Mouse (Mus musculus) T-cell, adult 2 months (primary cell): ENCODE data around the gene Bri3.

Experiments used
- DNase-seq: peaks from one replicate; pipeline ENCODE4 v3.0.0; 2022; ENCODE audit warnings: low spot score

The Bri3 gene

DNA sequence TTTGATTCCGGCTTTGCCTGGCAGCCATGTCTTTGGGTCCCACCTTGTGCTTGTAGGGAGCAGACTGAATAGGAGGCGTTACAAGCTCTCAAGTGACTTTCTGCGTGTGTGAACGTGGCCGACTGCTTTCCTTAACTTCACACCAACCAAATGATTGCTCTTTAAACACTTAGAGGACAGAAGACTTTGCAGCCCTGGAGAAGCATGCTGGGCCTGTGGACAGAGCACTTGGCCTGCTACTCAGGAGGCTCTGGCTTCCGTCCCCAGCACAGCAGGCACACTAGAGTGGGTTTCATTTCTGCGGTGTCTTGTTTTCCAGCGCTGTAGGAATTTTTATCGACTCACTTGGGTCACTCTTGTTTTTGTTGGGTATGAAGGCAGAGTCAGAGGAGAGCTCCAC is 18.8 kb downstream of the Bri3 start:
- DNase-seq = no peak

DNA sequence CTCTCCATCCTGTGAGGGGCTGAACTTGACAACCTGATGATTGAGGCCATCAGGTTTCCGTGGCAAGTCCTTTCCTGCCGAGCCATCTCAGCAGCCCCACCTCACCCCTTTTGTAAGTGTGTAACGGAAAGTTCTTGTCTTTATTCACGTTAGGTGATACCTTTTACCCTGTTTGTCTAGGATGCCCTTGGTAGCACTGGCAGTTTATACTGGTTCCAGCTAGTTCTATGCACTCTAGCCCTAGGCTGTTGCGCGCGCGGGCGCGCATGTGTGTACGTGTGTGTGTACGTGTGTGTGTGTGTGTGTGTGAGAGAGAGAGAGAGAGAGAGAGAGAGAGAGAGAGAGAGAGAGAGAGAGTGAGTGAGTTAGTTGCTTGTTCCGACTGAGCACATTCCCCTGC is 19.3 kb downstream of the Bri3 start:
- no peak for DNase-seq

DNA sequence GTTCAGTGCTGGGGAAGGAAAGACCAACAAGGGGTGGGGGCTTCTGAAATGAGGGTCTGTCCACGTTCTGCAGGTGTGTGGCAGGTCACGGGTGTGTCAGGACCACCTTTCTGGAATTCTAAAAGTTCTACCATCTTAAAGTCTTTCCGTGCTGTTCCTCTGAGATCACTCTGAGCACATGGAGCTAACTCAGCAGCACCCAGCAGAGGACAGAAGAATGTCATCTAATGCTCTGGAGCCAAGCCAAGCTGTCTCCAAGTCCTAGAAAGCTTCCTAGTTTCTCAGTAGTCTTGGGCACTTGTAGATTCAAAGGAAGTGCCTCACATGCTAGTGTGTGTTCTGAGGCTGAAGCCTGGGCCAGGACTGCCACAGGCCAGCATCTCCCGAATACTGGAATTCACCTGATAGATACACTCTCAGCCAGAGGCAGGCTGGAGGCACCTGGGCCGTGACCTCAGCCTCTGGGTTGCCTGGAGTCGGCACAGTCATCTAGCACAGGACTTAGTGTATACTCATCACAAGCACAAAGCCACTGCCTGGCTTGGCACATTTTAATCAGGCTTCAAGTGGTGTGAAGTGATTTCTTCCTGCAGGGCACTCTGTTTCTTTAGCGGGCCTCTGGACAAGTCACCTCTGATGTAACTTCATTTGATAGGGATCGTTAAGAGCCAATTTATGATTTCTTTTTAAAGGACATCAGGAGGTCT is 23.5 kb downstream of the Bri3 start:
- no peak for DNase-seq

DNA sequence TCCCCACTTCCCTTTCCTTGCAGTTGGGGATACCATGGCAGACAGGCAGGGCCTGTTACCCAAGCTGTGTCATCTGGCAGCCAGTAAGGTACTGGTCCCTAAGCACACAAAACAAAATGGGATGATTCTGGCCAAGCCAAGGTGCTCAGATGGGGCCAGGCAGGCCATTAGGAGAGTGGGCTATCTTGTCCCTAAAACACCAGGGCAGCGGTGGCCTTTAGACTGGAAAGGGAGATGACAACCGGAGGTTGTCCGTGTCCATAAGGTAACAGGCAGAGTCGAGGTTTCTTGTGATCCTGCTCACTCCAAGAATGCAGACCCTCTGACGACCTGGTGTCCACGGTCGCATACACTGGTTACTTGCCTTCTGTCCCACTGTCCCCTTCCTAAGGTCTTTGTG is 25.7 kb downstream of the Bri3 start:
- no peak for DNase-seq

DNA sequence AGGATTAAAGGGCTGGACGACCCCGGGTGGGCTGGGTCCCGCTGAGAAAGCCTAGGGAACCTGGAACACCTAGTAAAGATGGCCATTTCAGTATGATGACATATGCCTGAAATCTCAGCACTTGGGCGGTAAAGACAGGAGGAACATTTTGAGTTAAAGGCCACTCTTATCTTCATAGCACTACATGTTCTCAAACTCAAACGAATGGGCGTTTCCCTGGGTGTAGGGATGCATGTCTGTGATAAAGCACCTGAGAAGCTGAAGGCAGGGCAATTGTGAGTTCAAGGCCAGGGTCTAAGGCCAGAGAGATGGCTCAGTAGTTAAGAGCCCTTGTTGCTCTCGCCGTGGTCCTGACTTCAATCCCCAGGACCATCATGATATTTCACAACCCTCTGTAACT is 26.2 kb downstream of the Bri3 start:
- DNase-seq = no peak

DNA sequence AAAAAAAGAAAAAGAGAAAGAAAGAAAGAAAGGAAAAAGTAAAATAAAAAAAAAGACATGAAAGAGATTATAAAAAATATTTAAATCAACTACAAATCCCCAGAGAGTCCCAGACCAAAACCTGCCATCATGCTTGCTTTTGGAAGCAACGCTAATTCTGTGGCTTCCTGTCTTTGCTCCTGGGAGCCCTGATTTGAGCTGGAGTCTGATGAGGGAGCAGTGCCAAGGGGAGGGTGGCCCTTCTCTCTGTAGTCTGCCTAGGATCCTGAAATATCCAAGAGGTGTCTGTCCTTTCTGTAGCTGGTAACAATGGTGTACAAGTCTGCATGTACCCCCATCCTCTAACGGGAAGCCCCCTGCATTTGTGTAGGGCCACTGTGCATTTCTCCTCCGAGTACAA is 26.9 kb downstream of the Bri3 start:
- DNase-seq = no peak

DNA sequence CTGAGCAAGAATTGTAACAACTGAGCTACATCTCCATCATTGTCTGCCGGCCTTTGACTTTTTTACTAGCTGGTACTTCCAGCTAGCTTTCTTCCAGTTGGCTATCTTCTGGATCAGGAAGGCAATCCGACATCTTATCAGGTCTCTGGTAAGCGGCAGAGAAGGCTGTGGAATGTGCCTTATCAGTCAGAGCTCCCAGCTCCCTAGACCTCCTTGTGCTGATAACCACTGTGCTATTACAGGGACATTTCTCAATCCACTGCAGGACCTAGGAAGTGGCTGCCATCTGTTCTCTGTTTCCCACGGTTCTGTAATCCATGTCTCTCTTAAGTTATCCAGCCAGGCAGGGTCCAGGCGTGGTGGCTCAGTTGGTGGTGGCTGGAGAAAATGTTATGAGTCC is 27.5 kb downstream of the Bri3 start:
- DNase-seq = no peak

DNA sequence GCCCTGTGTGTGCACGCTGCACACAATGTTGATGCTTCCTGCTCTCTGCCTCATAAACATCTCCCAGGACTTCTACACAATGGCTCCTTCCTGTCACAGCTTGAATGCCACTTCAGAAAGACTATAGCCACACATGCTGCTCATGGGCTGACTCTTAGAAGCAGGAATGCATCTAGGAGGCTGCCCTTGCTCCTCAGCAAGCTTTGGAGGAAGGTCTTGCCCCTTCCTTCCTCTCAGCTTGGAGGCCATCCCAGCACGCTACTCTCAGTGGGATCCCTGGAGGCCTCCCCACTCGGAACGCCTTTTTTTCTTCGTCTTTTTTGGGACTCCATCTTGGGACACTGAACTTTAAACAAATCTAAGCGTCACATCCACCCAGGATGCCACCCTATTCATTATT is 30.7 kb downstream of the Bri3 start:
- DNase-seq = no peak

DNA sequence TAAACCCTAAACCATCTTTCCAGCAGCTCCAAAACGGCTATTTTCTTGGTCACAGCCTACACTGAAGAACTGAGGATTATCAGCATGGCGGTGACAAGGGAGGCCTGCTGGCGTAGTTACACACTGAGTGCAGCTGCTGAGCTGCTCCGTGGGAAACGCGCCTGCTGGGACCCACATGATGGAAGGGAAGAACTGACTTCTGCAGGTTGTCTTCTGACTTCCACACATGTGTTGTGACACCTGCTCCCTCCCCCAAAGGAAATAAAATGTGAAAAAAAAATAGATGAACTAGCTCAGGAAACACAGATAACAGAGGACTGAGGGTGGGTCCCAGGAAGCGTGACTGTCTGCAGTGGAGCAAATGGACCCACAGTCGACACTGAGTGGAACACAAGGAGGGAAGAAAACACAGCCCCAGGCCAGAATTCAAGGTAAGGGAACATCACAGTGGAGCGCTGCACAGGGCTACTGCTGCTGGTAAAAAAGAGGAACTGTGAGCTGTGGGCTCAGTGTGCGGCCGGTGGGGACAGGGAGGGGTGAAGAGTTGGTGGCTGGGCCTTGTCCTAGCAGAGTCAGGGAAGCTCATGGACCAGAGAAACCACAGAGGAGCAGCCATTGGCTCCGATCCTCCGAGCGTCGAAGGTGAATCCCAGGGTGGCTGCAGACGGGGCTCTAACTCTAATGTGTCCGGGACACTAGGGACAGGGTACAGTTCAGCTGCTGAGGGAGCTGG is 32.8 kb downstream of the Bri3 start:
- DNase-seq = no peak

DNA sequence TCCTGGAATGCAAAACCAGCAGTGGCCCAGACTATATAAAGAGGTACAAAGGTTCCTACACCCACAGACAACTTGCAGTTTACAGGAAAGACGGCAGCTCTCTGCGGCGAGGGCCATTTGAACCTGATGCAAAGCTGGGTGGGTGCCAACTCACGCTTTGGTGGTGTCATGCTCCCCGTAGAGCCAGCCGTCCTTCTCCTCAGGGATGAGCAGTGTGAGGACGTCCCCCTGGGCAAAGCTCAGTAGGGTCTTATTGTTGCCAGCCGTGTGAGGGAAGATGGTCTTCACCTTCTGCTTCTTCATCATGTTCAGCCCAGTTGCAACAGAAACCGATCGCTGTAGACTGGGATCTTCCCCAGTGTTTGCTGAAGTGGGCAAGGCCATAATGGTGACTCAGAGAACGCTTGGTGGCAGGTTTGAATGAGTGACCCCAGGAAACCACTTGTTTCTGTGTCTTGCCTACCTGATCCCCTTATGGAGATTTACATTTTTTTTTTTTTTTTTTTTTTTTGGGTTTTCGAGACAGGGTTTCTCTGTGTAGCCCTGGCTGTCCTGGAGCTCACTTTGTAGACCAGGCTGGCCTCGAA is 34.2 kb downstream of the Bri3 start:
- no peak for DNase-seq

DNA sequence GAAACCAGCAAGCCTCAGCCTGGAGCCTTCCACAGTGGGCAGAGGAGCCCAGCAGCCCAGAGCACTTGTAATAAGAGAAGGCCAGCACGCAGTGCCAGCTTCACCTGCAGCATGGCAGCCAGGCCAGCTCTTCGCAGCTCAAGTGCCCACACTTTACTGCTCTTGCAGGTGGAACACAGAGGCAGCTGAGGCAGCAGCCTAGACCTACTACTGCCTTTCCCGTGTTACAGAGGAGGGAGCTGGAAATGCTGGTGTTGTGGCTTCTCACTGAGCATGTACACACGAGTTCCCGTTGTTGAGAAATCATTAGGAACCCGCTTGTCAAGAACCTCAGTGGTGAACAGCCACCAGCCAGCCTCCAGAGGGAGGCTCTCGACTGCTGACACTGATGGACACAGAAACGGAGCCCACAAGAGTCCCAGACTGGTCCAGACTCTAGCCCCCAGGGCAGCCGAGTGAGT is 34.9 kb downstream of the Bri3 start:
- no peak for DNase-seq

DNA sequence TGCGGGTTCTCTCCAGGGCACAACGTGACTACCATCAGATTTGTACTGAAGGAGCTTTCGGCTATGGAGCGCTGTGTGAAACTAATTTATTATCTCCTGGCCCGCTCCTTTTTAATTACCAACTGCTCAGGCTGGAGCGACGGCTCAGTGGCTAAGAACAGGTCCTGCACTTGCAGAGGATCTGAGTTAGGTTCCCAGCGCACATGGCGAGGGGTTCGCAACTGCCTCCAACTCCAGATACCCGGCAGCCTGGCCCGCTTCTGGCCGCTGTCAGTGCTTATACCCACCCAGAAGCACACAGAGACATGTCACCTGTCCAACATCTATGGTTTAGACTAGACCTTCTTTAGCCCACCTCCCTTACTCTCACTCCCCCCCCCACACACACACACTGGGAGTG is 35.7 kb downstream of the Bri3 start:
- no peak for DNase-seq

DNA sequence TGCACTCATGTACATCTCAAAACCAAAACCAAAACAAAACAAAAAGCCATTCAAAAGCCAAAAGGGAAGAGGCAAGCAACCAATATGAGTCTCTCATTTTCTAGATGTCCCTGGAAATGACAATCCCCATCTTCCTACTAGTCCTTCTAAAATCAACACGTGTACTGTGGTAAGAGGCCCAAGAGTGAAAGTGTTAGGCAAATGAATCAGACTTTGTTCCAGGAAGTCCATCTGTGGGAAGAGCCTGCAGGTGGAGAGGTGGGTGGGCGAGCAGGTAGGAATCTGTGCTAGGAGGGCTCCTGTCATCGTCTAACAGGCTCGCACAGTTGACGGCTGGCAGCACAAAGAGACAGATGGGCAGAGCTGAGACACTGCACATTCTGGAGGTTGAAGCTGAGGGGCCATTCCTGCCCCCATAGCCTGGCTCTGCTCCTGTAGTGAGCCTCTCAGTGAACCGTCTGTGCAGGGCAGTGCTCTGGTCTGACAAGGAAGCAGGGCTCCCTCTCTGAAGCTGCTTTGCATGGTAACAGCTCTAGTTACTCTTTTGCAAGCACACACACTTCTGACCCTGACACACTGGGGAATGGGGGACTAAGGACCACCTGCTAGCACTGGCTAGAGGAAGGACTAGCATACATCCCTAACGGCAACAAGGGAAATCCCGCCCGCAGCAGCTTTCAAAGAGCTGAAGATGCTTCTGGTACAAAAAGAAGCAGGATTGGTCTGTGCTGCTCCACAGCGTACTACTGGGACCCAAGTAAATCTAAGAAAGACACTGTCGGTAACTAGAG is 38.4 kb downstream of the Bri3 start:
- DNase-seq = no peak

DNA sequence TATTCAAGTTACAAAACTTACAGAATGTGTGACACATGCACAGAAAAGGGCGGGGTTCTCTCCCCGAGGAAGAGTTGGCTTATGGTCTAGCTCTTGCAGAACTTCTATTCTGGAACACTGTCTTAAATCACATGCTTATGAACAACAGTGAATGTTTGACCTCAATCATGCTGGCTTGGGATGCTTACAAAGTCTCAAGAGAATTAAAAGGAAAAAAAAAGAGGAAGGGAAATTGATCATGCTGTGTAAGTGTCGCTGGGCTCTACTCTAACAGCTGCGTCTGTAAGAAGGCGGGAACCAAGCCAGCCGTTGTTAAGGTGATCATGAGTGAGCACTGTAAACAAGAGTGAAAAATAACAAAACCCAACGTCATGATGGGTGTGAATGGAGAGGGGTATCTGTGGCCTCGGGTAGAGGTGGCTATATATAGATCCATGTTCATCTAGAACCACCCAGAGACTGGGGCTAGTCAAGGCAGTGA is 39.4 kb downstream of the Bri3 start:
- DNase-seq = peak; percentile 39

DNA sequence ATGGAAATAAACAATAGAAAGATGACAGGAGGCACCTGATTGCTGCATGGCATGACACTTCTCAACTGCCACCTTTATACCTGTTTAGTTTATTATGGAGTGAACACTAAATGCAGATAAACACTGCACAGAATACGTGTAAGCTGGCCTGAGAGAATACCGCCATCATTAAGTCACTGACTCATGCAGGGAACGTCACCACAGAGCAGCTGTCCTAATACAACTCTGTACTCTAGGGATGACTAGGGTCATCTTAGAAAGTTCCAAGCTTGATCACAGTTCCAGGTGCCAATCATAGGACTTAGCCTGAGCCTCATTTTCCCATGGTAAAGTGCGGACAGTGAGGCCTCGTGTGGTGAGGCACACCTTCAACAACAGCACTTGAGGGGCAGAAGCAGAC is 40.4 kb downstream of the Bri3 start:
- no peak for DNase-seq

DNA sequence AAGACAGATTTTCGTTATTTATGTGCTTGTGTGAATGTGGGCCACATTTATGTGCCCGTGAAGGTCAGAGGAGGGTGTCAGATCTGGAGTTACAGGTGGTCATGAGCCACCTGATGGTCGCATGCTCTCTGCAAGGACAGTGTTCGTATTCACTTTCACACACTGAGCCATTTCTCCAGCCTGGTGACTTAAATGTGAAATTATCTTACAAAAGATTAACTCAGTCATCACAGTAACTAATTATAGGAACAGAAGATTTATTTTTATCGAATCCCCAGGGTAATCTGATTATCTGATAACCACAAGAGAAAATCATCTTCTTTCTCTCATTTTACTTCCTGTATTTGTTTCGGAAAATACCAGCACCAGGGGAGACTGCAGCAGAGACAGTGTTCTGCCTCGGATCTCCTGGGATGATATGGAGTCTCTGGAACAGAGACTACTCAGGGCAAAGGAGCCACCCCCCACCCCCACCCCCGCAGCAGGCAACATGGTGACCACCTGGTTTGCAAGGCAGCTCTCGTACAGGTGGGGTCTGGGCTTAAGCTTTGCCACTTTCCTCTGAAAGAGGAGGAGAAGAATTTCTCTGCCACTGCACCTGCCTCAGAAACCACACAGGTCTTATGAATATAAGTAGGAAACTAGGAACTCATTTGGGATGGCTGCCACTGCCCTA is 42.5 kb downstream of the Bri3 start:
- no peak for DNase-seq

DNA sequence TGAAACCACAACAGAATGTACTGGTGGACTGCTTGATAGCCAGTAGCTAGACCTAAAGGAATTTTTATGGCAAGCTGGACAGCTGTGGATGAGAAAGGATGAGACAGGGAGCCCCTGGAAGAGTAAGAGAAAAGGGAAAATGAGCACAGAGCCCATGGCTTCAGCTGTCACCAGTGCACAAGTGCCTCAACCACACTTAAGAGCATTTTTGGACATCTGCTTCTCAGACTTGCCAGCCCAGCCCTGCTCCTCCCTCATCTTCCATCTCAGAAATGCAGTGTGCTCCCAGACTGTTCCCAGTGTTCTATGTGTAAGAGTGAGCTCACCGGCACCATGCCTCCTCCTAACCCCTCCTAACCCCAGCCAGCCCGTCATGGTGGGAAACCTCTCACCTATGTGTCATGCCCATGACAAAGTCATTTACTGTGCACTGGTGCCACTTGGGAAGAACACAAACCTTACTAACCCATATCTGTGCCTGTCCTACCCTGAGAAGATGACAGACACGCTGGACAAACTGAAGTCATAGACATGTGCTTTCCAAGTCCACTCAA is 43.1 kb downstream of the Bri3 start:
- no peak for DNase-seq

DNA sequence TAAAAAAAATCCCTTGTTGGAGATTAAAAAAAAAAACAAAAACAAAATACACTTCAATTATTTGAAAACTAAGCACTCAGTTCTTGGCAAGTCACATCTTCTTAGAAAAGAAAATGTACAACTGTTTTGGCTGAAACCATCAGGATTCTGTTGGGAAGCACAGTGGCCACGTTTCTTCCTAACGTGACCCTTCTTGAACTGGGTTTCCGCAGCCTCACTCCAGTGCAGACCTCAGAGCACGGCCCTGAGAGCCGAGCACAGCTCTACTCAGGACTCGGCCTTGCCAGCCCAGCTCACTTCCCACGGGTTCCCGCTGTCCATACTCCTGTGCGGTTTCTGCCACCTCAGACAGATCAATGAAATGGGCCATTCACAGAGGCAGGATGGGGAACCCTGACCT is 44.2 kb downstream of the Bri3 start:
- DNase-seq = no peak

DNA sequence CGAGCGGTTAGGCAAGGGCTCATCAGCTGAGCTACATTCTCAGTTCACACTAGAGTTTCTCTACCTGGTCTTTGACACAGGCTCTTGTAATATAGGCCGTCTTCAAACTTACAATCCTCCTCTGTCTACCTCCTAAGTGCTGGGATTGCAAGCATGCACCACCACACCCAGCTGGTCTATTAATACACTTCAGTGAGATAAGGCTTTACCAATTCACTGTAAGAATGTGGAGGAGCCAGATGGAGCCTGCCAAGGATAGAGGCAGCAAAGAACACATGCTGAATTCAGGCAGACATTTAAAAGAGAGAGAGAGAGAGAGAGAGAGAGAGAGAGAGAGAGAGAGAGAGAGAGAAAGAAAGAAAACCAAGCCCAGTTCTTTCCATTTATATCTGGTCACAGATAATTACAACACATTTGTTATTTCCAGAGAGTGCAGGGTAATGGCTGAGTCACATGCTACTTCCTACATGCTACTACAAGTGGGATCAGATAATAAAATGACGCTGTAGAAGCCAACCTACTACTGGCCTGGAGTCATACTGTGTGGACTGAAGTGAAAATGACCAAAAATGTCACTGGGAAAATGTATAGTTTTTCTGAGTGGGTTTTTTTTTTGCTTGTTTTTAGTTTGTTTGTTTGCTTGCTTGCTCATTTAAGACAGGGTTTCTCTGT is 45.7 kb downstream of the Bri3 start:
- no peak for DNase-seq

DNA sequence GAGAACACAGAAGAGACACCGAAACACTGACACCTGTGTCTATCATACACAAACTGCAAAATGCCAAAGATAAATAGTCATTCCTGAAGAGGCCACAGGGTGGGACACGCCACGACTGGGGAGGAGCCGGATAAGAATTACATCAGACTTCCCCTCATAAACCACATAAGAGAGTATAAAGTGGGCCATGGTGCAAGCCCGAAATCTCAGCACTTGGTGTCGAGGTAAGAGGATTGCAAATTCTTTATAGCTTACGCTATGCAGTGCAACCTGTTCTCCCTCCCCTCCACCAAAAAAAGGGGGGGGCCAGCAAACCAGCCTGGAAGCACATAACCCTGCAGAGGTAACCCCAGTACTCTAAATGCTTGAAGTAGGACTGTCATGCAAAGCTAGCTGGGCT is 50.7 kb downstream of the Bri3 start:
- DNase-seq = peak; percentile 12

DNA sequence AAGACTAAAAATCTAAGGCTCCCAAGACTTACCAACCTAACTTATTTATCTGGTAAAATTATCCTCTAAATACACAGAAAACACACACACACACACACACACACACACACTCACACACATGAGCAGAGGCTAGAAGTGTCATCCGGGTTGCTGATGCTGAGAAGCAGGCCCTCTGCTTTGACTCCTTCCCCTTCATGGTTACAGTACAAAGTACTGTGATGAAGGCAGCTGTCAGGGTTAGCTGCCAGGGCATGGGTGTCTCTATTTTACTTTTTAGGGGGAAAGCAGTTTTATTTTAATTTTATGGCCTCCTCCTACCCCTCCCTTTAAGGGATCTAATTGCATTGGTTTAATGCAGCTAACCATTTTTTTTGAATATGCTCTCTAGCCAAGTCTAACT is 51.1 kb downstream of the Bri3 start:
- no peak for DNase-seq
